Mouse (Mus musculus): Measurements from ENCODE around the gene Smpd4.

Smpd4 gene

DNA sequence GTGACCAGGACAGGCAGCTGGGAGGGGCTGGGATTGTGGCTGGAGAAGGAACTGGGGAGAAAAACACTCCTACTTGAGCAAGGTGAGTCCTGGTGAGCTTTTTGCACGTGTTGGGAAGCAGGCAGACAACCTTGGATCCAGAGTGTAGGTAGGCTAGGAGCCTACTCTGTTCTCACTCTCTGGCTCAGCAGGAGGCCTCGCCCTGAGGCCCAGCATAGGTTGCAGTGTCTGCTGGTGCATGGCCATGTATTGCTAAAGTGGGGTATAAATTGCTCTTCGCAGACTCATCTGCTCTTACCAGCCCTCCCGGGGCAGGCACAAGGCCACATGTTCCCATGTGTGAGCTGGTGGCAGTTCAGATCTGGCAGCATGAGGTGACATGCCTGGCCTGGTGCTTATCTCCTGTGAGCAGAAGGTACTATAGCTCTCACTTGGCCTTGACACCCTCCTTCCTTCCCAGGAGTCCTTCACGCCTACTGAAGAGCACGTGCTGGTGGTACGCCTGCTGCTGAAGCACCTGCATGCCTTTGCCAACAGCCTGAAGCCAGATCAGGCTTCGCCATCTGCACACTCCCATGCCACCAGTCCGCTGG lies 19.0 kb downstream of the Smpd4 start:
- DNase-seq (ENCODE audit: low spot score in 2 of 2) = peak; percentile 63 to 78

DNA sequence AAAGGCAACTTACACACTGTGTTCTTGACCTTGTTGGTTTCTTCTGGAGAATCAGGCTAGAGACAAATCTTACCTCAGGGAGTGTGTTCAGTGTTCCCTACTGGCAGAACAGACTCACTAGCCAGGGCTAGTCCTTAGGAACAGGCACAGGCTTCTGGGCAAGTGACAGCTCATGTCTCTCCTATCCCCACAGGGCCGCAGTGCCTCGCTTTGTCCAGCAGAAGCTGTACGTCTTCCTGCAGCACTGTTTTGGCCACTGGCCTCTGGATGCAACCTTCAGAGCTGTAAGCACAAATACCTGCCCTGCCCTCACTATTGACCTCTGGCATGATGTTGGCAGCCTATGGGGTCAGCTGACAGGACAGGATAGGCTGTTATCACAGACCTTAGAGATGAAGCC lies 19.9 kb downstream of the Smpd4 start:
- DNase-seq (ENCODE audit: low spot score in 2 of 2) = no peak

DNA sequence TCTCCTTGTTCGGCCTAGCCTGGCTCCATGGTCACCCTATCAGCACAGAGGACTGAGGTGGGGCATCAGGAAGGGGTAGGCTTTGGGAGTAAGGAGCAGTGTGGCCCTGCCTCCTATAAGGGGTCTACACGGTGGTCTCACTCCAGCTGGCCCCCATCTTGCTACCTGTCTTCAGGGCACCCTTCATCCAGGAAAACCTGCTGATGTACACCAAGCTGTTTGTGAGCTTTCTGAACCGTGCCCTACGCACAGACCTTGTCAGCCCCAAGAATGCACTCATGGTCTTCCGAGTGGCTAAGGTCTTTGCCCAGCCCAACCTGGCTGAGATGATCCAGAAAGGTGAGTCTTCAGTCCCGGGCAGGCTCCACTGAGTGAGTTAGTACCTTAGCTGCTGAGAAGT lies 20.8 kb downstream of the Smpd4 start:
- DNase-seq (ENCODE audit: low spot score in 2 of 2) = no peak

DNA sequence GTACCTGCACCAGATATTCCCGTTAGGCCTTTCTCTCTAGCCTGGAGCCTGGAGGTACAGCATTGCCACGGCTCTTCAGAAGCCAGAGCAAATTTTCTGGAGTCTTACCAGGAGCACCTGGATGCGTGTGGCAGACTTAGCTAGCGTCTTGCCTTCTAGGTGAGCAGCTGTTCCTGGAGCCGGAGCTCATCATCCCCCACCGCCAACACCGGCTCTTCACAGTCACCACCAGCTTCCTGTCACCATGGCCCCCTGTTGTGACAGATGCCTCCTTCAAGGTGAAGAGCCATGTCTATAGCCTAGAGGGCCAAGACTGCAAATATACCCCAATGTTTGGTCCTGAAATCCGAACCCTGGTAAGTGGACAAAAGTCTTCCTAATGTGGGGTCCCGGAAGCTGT lies 21.6 kb downstream of the Smpd4 start:
- DNase-seq (ENCODE audit: low spot score in 2 of 2) = no peak

DNA sequence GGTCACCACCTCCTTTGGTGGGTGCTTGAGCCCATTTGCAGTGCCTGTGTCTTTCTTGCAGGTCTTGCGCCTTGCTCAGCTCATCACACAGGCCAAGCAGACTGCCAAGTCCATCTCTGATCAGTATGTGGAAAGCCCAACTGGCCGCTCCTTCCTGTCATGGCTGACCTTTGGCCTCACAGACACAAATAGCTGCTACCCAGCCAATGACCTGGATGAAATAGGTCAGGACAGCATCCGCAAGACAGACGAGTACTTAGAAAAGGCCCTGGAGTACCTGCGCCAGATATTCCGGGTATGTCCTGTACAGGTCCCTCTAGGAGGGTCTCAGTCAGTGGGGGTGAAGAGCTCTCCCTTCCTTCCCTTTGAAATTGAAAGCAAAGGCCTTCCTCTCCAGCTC lies 22.1 kb downstream of the Smpd4 start:
- DNase-seq (ENCODE audit: low spot score in 2 of 2) = no peak

DNA sequence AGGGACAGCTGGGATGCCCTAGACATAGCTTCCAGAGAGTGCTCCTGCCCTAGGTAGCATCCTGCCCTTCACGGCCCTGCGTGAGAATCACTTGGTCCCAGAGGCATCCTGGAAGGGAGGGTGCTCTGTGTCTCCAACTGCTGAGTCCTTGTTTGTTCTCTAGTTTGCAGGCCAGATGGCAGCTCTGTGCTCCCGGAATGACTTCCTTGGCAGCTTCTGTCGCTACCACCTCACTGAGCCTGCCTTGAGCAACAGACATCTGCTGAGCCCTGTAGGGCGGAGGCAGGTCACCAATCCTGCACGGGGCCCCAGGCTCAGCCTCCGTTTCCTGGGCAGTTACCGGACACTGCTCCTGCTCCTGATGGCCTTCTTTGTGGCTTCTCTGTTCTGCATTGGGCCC lies 23.2 kb downstream of the Smpd4 start:
- no peak for DNase-seq (ENCODE audit: low spot score in 2 of 2)

DNA sequence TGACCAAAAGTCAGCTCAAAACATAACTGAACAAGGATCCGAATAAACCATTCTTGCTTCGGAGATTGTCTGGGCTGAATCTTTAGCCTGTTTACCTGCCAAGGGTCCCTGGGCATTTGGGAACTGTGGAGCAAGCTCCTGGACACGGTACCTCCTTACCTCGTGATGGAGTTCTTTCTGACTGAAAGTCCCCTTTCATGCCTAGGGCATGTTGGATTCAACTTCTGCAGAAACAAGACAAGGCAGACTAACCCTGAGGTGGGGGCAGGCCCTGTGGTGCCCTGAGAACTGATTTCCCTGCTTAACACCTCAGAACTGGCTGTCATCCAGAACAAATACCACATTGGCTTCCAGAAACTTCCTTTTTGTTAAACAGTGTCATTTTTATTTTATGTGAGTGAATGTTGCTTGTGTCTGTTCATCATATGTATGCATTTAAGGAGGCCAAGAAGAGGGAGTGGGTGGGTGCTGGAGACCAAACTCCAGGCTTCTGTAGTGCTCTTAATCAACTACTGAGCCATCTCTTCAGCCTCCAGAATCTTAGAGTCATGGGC lies 24.4 kb downstream of the Smpd4 start:
- no peak for DNase-seq (ENCODE audit: low spot score in 2 of 2)

DNA sequence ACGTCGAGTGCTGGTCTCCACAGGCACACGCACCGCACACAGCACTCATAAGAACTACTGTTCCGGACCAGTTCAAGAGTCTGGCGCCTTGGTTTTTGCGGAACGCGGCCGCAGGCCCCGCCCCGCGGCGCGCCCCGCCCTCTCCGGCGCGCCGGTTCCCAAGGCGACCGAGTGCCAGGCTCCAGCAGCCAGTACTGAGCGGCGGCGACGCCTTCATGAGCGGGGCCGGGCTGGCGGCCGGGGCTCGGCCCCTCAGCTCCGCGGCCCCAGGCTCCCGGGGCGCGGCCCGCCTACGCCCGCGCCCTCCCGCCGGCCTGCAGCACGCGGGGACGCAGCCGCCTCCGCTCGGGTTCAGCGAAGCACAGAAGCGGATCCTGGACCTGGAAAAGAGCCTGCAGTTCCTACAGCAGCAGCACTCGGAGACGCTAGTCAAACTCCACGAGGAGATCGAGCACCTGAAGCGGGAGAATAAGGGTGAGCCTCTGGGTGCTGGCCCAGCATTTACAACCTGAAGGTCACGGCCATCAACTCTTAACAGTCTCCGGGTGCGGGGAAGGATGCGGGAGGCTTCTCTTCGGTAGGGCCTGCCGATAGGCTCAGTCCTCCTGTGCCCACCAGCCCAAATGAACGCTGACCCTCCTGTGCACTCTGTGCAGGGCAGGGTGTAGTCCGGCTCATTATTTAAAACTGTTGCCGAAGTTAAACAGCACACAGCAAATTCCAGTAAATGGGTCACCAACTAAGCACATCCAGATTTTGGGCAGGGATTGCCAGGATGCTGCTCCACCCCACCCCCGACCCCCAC lies 27.4 kb downstream of the Smpd4 start, which contains the start of gene Ccdc74a:
Gene Ccdc74a (plus strand): TSS at position 161 of the 805 bp plus-strand sequence.
- DNase-seq (ENCODE audit: low spot score in 2 of 2) = peak; percentile 81 to 83

DNA sequence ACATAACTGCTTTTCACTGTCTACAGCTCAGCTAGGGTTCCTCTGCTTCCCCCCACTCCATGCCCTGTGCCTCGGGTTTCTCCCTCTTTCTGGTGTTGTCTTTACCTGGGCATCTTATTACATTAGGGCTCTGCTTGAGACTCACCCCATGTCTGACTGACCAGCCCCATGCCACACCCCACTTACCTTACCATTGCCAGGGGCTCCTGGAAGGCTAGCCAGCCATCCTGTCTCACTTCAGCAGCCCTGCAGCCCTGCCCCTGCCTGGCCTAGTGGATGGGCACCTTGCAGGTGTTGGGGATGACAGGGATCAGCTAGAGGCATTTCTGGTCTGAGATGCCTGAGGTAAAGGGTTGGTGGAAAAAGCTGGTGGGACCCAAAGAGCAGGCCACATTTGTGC lies 28.0 kb downstream of the Smpd4 start:
- no peak for DNase-seq (ENCODE audit: low spot score in 2 of 2)

DNA sequence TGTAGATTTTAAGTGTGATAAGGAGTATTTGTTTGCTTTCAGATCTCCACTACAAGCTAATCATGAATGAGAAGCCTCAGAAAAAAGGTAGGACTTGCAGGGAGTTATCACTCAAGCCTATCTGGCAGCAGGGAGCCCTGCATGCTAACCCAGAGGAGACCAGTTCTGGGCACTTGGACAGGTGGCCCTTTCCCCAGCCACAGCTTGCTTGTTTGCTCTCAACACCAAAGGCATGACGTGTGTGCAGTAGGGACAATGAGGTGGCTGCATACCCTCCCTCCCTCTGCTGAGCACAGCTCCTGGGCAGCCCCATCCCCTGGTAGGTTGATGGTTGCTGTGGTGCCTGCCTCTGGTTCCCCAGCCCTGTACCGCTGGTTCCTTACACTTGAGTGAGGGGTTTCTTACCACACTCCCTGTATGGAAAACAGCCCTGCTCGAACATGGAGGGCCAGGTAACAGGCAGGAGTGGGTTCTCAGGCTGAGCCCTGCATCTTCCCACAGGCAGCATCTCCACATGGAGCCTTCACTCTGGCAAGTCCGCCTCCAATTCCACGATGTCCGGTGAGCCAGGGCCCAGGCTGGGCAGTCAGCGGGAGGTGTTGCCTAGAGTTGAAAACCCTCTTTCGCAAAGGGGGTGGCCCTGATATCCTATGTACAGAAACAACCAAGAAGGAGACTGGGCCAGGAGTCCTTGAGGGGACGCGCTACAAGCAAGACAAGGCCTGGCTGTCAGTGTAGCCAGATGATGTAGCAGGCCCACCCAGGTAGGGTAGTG lies 28.6 kb downstream of the Smpd4 start:
- no peak for DNase-seq (ENCODE audit: low spot score in 2 of 2)

DNA sequence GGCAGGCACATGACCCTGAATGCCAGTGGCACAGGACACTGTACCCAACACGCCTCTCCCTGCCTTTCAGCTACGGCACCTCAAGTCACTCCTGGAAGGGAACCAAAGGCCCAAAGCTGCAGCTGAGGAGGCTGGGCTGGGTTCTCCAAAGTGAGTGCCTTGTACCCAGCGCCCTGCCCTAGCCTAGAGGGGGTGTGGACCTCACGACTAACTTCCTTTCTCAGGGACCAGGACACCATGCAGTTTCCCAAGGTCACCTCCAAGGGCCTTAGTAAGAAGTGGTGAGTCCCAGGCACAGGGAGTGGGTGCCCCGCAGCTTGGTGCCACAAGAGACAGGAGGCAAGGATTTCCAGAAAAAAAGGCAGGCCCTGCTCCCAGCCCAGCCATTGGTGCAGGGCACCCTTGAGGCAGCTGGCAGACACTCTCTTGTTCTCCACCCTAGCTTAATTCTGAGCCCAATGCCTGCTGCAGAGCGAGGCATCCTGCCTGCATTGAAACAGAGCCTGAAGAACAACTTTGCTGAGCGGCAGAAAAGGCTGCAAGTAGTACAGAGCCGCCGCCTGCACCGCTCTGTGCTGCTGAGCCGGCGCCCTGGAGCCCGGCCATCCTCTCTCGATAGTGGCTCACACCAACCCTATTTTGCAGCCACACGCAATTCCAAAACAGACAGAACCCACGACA lies 30.9 kb downstream of the Smpd4 start:
- DNase-seq (ENCODE audit: low spot score in 2 of 2) = no peak

DNA sequence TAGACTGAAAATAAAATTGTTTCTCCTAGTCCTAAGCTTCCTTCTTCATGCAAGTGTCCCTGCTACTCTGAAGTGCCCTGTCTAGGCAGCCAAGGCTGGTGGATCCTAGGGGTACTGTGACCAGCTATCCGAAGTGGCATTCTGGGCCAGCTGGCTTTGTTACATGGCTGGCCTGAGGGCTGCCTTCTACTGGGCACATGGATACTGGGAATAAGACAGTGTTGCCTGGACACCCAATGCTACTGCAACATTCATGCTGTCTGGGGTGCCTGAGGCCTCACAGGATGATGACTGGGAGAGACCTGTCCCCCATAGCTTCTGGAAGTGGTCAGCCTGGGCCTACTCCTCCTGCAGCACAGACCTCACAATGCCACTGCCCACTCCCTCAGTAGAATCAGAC lies 31.6 kb downstream of the Smpd4 start:
- DNase-seq (ENCODE audit: low spot score in 2 of 2) = no peak

DNA sequence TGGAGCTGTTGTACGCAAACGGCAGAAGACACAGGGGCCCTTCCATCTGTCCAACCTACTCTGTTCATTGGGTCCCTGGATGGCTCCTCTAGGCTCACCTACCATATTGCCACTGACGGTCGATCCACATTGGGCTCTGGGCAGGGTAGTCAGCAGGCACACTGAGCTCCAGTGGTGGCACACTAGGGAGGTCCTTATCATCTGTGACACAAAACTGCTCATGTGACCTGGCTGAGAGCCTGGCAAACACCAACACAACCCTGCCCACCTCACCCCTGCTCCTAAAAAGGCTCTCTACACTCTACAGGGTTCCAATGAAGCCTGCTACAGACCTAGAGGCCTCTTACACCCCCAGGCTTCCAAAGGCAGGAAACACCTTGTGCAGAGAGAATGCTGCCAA lies 33.5 kb downstream of the Smpd4 start:
- DNase-seq (ENCODE audit: low spot score in 2 of 2) = peak; percentile 22 to 36

DNA sequence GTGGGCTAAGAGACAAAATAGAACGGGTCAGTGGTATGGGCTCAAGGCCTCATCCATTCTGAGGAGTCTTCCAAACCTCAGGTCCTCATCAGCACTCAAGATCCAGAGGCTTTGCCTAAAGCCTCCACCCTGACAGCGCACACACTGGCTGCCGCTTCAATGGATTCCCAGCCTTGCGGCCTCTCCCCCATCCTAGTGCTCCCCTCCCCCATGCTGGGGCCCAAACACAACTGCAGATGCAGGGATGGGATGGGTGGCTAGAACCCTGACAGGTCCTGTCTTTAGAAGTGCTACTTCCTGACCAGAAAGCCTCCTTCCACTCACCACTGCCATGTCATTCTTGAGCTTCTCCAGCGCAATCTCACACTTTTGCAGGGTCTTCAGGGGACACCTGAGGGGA lies 34.4 kb downstream of the Smpd4 start:
- DNase-seq (ENCODE audit: low spot score in 2 of 2) = no peak

DNA sequence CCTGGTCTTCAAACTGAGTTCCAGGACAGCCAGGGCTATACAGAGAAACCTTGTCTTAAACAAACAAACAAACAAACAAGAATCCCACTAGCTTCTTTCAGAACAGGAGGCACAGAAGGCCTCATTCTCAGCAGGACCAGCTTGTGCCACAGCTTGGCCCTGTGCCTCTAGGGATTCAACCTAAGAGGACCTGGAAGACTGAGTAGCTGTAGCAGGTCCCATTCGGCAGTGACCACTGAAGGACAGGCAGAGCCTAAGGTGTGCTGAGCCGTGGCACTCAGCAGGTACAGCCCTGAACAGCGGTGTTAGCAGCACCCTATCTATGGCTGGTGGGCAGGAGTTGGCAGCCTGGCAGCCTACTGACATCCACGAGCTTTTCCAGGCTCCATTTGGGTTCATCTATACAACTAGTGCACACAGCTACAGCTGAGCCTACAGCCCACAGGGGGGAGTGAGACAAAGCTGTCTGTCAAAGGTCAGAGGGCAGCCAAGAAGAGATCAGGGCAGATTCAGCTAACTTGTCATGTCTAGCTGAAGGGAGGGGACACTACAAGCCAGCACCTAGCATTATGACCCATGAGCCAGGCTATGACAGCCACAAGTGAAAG lies 35.1 kb downstream of the Smpd4 start:
- no peak for DNase-seq (ENCODE audit: low spot score in 2 of 2)

DNA sequence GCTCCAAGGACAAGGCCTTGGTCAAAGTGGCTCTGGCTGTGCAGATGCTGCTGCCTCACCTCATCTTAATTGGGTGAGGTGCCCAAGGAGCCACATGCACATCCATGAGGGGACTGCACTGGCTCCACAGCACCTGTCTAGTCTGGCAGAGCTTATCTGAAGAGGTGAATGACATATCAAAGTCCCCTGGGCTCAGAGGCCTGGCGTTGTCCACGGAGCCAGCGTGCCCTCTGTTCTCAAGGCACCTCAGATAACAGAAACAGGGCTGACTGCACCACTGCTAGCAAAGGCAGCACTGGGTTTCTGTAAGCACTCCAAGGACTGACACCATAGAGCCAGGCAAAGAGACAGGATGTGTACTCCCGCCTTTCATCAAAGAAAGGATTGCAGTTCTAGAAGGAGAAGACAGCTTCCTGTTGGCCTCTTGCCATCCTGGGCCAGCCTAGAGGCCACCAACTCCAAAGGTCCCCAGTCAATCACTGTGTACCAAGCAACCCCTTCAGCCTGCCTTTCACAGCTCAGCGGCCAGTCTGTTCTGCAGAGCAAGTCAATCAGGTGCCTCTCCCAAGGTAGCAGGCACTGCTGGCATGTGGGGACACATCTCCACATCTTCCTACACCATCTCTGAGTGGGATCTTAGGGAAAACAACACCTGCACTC lies 37.2 kb downstream of the Smpd4 start:
- no peak for DNase-seq (ENCODE audit: low spot score in 2 of 2)

DNA sequence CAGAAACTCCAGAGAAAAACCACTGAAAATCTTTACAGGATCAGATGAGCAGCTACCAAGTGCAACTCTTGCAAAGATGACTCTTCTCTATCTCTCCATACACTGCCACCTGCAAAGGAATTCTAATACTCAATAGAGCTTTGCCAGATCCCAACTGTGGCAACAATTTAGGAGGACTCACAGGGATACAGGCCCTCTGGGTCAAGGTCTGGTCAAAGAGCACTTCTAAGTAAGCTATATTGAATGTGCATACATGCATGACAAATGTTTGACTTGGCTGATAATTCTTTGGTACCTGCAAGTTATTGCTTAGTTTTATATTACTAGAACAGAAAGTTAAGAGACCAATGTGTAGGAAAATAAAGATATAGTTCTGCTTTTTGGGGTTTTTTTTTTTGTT lies 46.4 kb downstream of the Smpd4 start:
- DNase-seq (ENCODE audit: low spot score in 2 of 2) = no peak

DNA sequence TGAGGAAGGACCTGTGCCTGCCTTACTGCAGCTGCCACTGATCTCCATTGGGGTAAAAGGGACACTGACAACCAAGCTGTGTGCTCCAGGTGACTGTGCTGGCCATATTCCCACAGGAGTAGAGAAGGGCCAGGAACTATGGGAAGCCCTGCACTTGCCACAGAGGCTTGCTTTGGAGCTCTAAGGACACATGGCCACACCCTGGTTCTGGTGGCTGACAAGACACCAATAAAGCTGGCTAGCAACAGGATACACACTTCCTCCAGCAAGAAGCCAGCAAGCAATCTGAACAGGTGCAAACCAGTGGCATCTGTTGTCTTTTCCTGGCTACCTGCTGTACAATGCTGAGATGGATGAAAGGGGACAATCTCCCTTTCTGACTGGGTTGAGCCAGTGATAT lies 50.7 kb downstream of the Smpd4 start:
- no peak for DNase-seq (ENCODE audit: low spot score in 2 of 2)

Data from spleen, postnatal 36 days (tissue).